Mouse (Mus musculus) common myeloid progenitor, adult 5-6 weeks (primary cell): ENCODE measurements at regions not wholly inside any gene's neighbourhood (a gene's known extent, or its start where the extent isn't known, plus 50 kb on each side); places are given as distances from the start of the nearest gene placed in this dataset.

ENCODE experiments used
- ATAC-seq: replicated peaks from 2 replicates; pipeline ENCODE4 v1.8.0; 2016; ENCODE audit warnings: low read depth, mild to moderate bottlenecking, moderate TSS enrichment, inconsistent platforms; ENCODE audit not compliant: poor library complexity, severe bottlenecking

DNA sequence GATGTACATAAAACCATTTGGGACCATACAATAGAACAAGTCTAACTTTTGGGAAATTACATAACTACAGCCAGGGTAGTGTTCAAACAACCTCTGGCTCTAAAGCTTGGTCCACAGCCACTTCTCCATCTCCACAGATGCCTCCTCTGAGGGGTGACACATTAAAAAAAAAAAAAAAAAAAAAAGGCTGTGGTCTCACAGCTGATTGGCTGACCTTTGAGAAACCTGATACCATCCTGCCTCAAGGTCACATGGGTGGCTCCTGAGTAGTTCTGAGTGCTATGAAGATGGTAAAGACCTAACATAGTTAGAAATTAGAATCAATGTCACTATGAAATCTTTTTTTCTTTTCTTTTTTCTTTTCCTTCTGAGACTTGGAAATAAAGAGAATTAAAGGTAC lies 102.4 kb downstream of the Tmem182 start:
- ATAC-seq = no peak

DNA sequence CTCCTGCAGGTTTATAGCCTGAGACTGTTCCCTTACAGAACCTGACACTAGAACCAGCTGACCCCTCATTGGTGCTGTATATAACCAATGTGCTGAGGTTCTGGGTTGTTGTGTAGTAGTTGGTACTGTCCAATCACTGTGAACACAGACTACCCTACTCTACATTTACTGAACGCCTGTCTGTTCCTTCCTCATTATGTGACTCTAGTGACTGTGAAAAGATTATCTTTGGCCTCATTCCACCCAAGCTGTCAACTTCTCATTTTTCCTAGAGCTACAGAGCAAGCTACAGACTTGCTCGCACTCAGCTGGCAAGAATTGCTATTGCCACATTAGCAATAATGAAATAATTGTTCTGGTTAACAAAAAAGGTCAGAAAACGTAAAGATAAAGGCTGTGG lies 108.2 kb downstream of the Tmem182 start:
- ATAC-seq = 0 out of 2 replicates have a peak, but pooled peaks have one; percentile 32

DNA sequence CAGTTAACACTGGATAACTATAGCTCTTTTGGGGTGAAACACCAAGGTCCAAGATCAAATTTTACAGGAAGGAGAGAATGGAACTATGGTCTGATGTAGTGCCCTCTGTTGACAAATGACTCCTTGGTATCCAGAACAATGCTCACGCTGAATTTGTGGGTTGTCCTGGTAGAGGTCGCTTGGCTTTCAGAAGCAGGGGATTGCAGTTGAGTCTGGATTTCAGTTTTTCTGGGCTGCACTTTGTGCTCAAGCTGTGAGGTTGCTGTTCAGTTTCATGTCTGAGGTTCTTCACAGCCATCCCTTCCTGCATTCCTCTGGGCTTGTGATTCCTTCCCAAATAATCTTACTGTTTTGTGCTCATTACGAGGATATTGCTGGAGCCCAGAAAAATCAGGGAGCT lies 118.9 kb downstream of the Tmem182 start:
- no peak for ATAC-seq

DNA sequence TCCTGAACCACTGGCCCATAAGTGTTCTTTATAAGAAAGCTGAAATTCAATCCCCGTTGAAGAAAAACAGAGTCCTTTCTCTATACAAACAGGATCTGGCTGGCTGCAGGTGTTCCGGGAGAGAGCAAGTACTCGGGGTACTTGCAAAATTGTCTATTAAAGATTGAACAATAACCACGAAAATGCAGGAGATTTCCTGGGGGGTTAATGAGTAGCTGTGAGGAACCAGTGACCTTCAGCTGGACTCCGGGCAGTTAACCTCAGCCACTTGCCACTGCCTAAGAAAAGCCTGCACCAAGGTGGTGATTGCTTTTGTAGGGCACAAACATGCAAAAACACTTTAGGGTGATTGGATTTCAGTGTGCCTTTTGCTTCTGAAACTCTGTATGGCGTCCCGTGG lies 119.4 kb downstream of the Tmem182 start:
- ATAC-seq = no peak

DNA sequence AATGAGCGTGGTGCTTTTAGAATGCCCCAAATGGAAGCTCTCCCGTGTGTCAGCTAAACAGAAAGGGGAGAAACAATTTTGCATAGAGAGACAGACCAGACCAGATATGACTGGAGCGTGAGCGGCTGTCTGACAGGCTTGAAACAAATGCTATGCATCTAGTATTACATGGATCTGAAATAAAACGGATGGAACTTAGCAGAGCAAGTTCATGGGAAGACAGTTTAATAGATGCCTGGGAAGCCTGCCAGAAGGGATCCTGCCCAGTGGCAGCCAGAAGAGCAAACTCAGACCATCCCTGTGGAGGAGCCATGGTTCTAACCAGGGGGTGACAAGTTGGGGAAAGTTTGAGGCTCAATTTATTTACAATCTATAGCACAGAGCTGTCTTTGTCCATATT lies 126.0 kb downstream of the Tmem182 start:
- no peak for ATAC-seq

DNA sequence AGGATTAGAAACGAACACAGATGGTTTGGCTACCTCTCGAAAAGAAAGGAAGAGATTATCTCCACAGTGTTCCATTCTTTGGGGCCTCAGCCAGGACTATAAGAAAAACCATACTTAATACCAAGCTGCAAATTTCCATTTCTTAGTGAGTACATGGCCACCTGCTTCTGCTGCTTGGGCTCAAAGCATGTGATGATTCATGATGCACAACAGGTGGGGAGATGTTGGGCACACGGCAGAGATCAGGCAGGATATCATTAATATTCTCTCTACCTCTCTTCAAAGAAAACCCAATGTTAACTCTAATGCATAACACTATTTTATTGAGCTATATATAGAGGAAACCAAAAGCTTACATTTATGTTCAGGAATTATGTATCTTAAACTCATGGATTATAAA lies 131.3 kb downstream of the Tmem182 start:
- no peak for ATAC-seq

DNA sequence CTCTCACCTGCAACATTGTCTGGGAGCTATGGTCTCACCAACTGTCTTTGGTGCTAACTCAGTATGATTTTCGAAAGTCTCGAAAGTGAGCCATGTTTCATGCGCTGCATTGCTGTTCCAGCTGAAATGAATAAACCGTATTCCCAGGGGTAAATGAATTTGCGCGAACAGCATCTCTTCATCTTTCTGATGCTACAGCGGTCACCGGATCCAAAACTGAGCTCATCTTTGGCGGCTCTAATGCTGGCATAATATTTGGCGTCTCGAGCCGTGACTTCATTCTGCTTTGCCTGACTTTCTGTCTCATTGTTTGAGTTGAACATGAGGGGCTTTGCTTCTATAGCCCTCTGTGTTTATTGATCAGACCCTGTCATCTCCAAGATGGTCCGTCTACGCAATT lies 137.3 kb downstream of the Tmem182 start:
- no peak for ATAC-seq

DNA sequence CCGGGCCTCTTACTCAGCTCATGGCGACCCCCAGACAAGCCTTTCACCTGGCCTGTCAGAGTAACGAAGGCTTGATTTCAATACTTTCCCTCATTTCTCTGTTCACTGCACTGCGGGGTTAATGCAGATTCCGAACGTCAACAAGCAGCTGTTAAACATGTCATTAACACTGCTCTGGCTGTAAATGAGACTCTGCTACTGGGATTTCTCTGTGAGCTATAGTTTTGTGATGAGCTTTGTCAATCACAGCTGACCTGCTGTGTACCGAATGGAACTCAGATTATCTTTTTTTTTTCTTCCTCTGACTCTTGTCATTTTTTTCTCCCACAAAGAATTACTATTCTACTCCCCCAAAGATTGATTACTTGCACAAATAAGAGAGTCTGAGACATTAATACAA lies 137.8 kb downstream of the Tmem182 start:
- no peak for ATAC-seq

DNA sequence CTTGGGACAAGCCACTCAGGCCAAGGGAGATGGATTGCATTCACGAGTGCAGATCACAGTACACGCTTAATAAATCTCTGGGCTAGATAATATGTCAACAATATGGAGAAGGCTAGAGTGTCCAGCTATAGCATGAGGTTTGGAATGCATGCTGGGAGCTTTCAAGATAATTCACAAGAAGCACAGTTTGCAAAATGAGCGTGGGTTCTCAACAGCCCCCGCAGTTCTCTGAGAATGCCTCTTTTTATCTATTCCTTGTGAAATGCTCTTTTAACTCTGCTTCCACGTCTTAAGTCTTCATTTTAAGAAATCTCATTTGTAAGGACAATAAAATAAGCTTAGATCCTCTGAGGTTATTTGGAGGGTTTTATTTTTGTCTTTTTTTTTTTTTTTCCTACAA lies 145.2 kb downstream of the Tmem182 start:
- ATAC-seq = no peak

DNA sequence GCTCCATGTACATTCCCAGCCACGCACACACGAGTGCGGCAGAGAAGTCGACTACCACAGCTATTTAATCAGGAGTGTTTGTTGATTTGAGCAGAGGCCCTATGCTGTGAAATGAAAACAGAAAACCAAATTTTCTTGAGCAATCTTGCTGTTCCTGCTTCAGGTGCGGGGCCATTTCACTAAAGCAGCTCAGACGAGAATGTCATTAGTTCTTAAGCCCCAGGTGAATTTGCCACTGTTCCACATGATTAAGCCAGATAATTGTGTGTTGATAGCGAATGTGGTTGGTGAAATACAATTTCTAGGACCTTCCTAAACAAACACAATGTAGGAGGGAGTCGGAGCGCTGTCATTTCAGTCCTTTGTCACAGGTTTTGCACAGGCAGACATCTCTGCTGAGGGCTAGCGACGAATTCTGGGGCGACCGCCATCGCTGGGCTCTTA lies 149.3 kb downstream of the Tmem182 start:
- no peak for ATAC-seq

DNA sequence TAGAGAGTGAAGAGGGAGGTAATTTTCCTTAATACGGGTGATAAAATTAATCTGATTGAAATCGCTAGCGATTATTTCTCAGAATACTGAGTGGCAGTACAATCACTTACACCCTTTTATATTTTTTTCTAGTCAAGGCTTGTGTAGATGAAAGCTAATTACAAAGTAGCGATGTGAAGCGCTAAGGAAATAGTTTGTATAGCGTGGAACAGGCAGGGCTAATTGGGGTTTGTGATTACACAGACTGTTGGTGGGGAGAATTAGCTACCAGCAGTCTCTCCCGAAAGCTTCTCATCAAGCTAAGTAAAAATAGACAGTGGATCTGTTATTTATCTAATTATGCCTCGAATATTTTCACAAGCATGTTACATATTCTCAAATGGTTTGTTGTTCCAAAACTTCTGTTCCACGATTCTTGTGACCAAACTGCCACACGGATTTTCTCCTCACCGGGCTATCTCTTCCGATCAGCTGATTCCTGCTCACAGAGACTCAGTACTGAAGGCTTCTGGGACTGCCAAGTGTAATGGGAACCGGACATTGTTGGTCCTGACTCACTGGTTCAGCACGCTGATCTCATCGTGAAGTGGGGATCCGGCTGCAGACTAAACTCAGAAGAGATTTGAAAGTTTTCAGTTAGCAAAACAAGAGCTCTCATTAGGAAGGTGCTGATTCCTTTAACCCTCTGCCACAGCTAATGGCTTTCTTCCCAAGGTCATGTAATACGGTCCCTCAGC lies 162.5 kb downstream of the Tmem182 start:
- ATAC-seq = no peak

DNA sequence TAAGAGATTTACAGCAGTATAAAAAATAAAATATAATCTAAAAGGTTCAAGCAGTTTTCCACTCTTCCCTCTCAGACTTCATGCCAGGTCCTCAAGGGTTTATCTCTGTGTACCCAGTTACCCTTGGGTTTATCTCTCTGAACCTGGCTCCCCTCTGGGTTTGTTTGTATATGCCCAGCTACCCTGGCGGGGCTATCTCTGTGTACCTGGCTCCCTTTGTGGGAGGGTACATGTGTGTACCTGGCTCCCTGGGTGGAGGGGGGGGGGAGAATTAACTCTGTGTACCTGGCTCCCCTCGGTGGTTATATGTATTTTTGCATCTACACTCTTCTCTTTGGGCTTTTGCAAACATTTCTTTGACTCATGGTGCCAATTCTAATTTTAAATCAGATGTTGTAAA lies 178.4 kb downstream of the Tmem182 start:
- ATAC-seq = no peak

DNA sequence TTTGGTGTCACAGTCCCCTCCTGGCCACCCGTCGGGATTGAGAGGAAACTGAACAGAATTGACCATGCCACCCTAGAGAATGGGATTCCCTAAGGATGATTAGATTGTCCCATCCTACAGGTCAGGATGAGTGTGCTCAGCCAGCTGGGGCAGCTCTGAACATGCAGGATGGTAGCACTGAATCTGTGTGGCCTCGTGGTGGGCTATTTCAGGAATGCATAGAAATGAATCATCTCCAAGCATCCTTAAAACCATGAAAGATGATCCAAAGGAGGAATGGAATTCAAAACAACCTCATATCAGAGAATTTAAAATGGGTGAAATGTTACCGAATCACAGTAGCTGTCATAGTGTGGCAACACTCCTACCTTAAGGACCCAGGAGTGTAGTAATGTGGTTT lies 187.9 kb downstream of the Tmem182 start:
- no peak for ATAC-seq

DNA sequence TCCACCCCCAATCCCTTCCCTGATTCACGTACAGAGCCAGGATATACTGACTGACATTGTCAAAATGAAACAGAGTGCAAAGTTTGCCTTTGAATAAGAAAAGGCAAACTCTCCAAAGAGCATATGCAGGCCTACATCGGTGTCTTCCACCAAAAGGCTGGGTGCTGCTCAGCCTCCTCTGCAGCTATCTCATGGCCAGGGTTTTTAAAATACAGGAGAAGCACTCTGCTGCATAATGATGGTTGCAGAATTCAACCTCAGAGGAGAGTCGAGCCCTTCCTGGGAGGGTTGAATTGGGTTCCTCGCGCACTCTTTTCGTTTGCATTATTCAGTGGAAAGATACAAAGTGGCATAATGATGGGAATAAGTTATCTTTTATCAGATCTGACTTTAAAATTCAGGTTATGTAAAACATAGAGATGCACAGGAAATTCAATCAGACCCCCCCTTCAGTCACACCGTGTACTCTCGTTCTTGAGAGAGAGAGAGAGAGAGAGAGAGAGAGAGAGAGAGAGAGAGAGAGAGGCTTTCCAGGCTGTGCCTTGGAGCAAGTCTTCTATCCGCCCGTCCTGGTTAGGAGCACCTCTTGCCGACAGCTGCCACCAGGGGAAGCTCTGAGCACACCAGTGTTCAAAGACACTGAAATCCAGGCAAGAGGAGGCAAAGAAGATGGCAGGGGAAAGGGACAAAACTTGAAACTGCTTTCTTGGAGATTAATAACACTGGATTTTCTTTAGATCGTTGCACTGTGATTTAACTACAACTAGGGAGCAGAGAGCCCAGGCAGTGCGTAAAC lies 196.0 kb downstream of the Tmem182 start:
- no peak for ATAC-seq

DNA sequence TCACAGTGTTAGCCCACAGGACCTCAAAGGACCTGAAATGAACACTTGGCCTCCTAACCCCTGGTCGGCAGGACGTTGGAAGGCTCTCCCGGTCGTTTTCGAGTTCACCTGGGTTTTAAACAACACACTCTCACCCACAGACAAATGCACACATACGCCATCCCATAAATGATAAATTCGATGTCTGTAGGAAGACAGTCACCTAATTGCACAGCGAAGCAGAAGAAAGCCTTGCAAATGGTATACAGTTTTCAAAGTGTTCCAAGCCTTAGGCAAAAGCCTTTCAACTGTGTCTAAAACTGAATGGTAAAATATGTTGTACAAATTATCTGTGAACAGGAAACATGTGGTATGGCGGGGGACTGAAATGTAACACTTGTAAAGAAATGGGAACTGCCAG lies 196.6 kb downstream of the Tmem182 start:
- no peak for ATAC-seq

DNA sequence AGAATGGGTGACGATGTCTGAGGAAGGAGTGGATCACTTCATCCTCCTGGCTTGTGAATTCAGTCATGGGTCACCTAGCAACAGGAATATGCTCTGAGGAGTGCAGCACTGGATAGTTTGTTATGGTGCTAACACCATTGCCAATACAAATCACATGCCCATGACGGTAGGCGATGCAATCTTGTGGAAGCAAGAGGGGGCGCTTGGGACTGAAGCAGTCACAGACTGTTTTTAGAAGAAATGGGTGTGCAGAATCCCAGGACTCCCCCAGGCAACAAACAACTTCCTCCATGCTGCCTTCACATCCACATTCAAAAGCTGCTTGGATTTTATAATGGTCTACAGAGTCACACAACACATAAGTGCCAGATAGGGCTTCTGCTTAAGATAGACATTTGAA lies 221.5 kb downstream of the Tmem182 start:
- no peak for ATAC-seq

DNA sequence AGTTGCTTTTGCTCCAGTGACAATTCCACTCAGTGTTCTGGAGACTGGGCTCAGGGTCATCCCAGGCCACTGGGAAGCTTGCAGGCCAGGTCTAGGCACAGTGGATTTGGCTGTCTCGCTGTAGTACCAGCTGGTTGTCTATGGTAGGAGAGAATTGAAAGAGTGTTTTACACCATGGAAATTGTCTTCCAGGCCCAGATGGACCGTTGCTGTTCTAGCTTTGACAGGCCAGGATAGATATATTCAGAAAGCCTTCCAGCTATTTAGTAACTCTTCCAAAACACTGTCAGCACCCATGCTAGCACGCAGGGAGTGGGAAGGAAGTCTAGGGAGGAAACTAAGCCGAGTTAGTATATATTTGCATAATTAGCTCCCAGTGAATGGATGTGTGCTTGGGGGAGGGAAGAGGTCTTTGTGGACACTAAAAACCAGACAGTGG lies 222.2 kb downstream of the Tmem182 start:
- ATAC-seq = no peak

DNA sequence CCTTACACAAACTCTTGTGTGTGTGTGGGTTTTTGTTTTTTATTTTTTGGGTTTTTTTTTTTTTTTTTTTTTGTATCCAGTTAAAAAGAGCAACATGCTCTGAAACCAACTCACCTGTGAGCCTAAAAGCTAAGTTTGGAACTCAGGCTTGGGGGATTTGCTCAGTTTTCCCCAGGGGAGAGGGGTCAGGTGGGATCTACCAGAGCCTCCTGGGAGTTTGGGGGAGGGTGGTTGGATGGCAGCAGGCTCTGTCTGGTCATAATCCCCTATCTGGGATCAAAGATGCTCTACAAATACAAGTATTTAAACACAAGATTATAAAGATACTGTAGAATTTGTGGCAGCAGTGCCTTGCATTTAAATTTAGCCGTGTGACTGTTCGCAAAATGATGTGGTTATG lies 222.6 kb downstream of the Tmem182 start:
- ATAC-seq = no peak

DNA sequence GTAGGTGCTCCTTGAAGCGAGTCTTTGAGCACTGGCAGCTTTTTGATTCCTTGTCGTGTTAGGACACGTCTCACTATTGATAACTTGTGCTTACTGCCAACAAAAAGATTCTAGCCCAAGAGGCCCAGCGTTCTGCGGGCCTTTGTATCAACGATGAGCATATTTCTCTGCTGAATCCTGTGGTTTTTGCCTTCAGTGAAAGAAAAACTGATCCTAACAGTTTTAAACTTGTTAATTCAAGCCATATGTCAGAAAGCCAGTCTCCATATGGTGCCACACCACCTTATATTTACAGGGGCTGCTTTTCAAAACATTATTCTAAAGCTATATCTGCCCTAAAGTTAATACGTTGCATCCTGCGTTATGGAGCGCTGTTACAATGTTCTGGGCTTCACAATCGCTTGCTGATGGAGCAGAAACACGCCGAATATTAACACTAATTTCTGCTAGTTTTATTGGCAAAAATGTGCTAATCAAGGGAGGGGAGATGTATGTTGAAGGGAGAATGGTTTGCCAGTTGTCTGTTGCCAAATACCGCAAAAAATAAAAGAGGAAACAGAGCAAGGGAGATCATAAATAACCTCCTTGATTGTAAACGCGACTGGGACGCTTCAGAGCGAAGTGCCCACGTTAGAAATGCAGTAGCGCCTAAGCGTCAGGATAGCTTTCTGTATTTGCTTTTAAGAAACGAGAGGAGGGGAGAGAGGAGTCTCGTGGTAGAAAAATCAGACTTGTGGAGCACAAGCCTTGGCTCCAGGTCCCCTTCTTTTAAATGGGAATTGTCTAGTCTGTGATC lies 229.9 kb downstream of the Tmem182 start:
- no peak for ATAC-seq

DNA sequence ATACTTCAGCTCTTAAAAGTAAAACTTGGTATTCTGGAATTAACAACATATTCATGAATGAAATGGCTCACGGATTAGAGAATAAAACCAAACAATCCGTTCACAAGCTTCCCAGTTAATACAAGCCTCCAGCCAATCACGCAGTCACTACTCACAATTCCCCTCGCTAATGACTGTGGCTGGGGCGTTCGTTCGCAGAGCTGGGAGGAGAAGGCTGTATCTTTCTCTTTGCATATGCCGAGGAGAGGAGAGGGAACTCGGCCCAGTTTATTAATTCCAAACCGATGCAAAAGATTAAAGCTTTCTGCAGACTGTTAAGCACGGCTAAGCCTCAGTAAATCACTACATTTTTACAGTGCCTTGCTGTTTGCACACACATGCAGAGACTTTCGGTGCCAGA lies 231.5 kb downstream of the Tmem182 start:
- ATAC-seq = no peak

DNA sequence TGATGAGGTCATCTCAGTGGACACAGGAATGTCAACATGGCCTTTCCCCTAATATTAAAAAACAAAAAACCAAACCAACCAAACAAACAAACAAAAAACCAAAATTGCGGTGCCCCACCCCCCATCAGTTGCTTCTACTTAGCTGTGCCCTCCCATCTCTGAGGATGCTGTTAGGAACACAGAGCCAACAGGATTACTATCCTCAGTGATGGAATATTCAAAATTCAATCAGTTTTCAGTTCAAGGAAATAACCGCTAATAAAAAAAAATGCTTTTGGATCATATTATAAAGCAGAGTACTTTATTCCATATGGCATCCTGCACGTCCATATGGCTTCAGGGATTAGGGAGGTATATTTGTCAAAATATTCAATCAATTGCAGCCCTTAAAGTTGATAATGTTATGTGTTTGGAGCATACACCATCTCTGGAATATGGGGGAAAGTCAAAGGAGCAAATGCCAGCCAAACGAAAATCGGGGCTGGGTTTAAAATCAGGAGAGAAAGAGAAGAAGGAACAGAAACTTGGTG lies 249.1 kb downstream of the Tmem182 start:
- ATAC-seq = no peak
